Mouse (Mus musculus) 3T3-L1 (cell line): Measurements from ENCODE around the gene Fndc10.
A peak's percentile ranks its signal among the peaks of the same experiment; 100 is the strongest.
"Not testable (repeated sequence)": the region's sequence is repeated elsewhere in the genome, so short reads cannot be mapped to it uniquely, and the experiment has no call there.

ENCODE experiments used
- DNase-seq: peaks from one replicate; pipeline ENCODE4 v3.0.0-alpha.2; 2015; ENCODE audit warnings: low read depth, low spot score

Fndc10 gene

GRCm38 (mm10) chr4:155694111-155694481 lies at the start of gene Fndc10:
Gene Fndc10 (plus strand): TSS chr4:155694342.
- DNase-seq: no peak

- DNase-seq: not testable (repeated sequence)
Observed at GRCm38 (mm10) chr4:155645308-155645707, 48.8 kb upstream of the Fndc10 start, which contains the start of gene Gm10563. Gene Gm10563 (minus strand): TSS chr4:155645408.

- no peak for DNase-seq
Observed at GRCm38 (mm10) chr4:155645721-155646120, 48.4 kb upstream of the Fndc10 start.

GRCm38 (mm10) chr4:155649355-155649754 lies 44.8 kb upstream of the Fndc10 start:
- no peak for DNase-seq

GRCm38 (mm10) chr4:155651553-155652269 lies 42.4 kb upstream of the Fndc10 start:
- DNase-seq: peak; percentile 83

- DNase-seq: peak; percentile 27
Observed at GRCm38 (mm10) chr4:155652283-155653085, 41.7 kb upstream of the Fndc10 start.

GRCm38 (mm10) chr4:155653086-155653450 lies 41.1 kb upstream of the Fndc10 start, which contains the start of gene Mmp23:
Gene Mmp23 (minus strand): TSS chr4:155653384.
- peak; percentile 51 for DNase-seq

- DNase-seq: peak; percentile 64
Observed at GRCm38 (mm10) chr4:155653451-155654182, 40.5 kb upstream of the Fndc10 start.

- no peak for DNase-seq
Observed at GRCm38 (mm10) chr4:155654183-155654455, 40.0 kb upstream of the Fndc10 start.

- peak; percentile 41 for DNase-seq
Observed at GRCm38 (mm10) chr4:155654456-155655298, 39.5 kb upstream of the Fndc10 start.

- DNase-seq: no peak
Observed at GRCm38 (mm10) chr4:155656214-155656751, 37.9 kb upstream of the Fndc10 start.

GRCm38 (mm10) chr4:155658961-155659360 lies 35.2 kb upstream of the Fndc10 start:
- DNase-seq: no peak

- peak; percentile 72 for DNase-seq
Observed at GRCm38 (mm10) chr4:155660641-155661040, 33.5 kb upstream of the Fndc10 start.

GRCm38 (mm10) chr4:155666903-155667302 lies 27.2 kb upstream of the Fndc10 start:
- DNase-seq: no peak

- DNase-seq: peak; percentile 95
Observed at GRCm38 (mm10) chr4:155668689-155669597, 25.2 kb upstream of the Fndc10 start, which contains the start of gene Mib2. Gene Mib2 (minus strand): TSS chr4:155669198.

- no peak for DNase-seq
Observed at GRCm38 (mm10) chr4:155669598-155670075, 24.5 kb upstream of the Fndc10 start.

- not testable (repeated sequence) for DNase-seq
Observed at GRCm38 (mm10) chr4:155670236-155670635, 23.9 kb upstream of the Fndc10 start.

GRCm38 (mm10) chr4:155672082-155672481 lies 22.1 kb upstream of the Fndc10 start:
- no peak for DNase-seq

- peak; percentile 46 for DNase-seq
Observed at GRCm38 (mm10) chr4:155675991-155676390, 18.2 kb upstream of the Fndc10 start.
